Mouse (Mus musculus): ENCODE measurements around the gene 1700020N01Rik. TPM values are rescaled to one million over a fixed set of nuclear protein-coding genes. Genes with fewer than 3 reads are reported as not detected.

Gene 1700020N01Rik
- total RNA-seq, 2 experiments from 2014 or later, result not detected

DNA sequence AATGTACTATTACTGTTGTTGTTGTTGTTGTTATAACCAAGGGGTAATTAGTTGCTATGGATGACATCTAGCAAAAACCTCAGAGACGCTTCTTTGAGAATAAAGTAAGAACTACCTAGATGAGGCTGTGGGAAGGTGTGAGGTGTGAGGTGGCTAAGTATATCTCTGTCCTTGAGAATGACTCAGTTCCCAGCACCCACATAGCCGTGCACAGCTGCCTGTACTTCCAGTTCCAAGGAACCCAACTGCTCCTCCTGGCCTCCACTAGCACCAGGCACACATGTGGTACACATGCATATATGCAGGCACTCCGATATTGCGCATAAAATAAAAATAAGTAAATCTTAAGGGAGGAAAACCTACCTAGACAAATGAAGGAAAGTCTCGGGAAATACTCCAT lies 28.8 kb upstream of the 1700020N01Rik start:
- intact Hi-C loops (cut with DNase I), result loop anchor here (5.0 kb wide), 2 partner anchors 37 to 82 kb away; no protein-coding TSS in a partner anchor
- Histone ChIP-seq H3K4me3 (no peak overlapping the region), H3K27ac (peak overlapping the region; percentile 19; the same call in 1 of the 2 replicates)
- no peak for DNase-seq (ENCODE audit: extremely low spot score in 1 of 2, low spot score in 2 of 2)
- no peak for TF ChIP-seq CTCF (IDR thresholded peaks at IDR 0.05)

DNA sequence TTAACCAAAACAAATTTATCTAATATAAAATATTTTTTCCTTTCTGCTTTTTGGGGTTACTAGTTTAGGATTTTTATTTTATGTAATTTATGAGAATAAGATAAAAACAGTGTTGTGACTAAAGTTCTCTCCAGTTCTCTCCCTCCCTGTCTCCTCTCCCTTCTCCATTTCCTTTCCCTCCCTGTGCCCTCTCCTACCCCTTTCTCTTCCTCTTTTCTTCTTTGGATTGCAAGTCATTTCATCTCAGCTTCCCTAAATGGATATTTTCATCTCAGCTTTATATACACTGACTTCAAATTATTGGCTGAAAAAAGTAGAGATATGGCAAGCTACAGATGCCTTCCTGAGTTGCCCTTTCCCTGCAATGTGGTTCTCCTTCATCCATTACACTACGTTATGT lies 26.9 kb upstream of the 1700020N01Rik start:
- TF ChIP-seq CTCF (IDR thresholded peaks at IDR 0.05), result no peak
- Histone ChIP-seq H3K4me3 (no peak overlapping the region), H3K27ac (no peak overlapping the region; the same call in 1 of the 2 replicates)
- intact Hi-C loops (cut with DNase I), result no loop called here
- no peak for DNase-seq (ENCODE audit: extremely low spot score in 1 of 2, low spot score in 2 of 2)

DNA sequence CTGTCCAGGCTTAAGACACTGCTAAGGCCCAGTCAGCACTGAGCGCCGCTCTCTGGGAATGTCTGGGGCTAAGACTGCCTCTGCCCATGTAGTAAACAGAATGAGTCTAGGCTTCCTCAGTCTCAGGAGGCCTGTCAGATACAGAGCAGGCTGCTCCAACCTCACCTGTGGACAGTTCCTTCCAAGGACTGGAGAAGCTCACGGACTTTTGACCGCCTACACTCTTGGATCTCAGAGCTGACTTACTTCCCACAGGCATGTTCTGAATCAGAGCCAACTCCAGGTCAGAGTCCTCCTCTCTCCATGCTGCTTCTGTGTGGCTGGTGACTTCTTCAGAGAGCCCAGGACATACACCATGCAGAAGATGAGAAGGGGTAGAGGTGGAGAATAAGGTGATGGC lies 21.3 kb upstream of the 1700020N01Rik start:
- Histone ChIP-seq H3K27ac (no peak overlapping the region), H3K4me3 (no peak overlapping the region)
- intact Hi-C loops (cut with DNase I), result no loop called here
- TF ChIP-seq CTCF (IDR thresholded peaks at IDR 0.05), result no peak
- DNase-seq (ENCODE audit: extremely low spot score in 1 of 2, low spot score in 2 of 2), result no peak

DNA sequence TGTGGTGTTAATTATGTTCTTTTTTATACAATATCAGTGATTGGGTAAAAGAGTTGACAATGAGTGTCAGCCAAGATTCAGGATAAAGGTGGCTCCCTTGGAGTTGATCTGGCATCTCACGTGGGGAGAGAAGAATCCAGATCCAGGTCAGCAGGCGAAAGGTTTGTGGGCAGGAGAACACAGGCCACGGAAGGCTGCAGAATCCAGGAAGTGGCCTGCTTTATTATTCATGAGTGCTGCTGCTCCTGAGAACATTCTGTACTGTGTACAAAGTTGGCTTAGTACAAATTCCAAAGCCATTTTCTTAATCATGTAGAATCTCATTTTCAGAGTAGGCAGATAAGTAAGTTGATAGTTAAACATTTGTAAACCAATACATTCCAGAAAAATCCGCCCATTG lies 19.2 kb upstream of the 1700020N01Rik start:
- no peak for DNase-seq (ENCODE audit: extremely low spot score in 1 of 2, low spot score in 2 of 2)
- intact Hi-C loops (cut with DNase I), result no loop called here
- Histone ChIP-seq H3K4me3 (no peak overlapping the region), H3K27ac (no peak overlapping the region)
- no peak for TF ChIP-seq CTCF (IDR thresholded peaks at IDR 0.05)

DNA sequence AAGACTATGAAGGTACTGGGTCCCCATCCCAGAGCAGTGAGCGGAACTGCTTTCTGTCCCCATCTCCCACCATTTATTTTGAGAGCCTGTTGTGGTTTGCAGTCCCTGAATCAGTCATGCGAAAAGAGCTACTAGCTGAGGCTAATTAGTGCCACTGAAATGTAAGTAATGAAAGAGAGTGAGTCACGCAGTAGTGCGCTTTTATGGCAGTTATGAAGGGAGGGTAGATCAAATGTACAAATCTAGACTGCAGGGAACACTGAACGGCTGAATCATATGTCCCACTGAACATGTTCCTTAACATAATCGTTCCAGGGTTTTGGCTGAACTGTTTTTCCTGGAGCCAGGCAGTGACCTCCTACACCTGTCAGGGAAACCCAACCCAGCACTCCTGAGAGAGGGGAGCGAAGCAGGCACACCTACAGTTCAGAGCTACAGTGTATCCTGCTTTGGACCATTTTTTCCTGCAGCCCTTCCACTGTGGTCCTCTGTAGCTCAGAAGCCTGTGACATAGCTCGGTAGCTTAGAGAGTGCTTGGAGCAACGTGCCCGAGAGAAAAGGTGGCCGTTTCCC lies 17.1 kb upstream of the 1700020N01Rik start:
- Histone ChIP-seq H3K27ac (no peak overlapping the region), H3K4me3 (no peak overlapping the region)
- TF ChIP-seq CTCF (IDR thresholded peaks at IDR 0.05), result no peak
- intact Hi-C loops (cut with DNase I), result no loop called here
- DNase-seq (ENCODE audit: extremely low spot score in 1 of 2, low spot score in 2 of 2), result no peak

DNA sequence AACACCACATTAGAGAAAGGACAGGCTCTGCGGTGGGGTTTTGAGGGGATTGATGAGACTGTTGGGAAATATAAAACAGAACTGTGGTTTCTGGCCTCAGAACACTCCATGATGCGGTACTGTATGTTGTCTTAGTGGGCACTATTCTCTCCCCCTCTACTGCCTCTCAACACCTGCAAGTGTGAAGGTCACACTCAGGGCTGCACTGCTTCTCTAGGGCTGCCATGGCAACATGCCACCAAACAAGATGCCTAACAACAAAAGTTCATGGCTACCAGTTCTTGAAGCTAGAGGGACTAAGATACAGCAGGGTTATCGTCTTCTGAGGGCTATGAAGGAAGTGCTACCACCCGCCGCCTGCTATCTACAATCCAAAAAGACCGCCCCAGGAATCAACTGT lies 15.1 kb upstream of the 1700020N01Rik start:
- TF ChIP-seq CTCF (IDR thresholded peaks at IDR 0.05), result no peak
- Histone ChIP-seq H3K4me3 (no peak overlapping the region), H3K27ac (no peak overlapping the region)
- DNase-seq (ENCODE audit: extremely low spot score in 1 of 2, low spot score in 2 of 2), result no peak
- intact Hi-C loops (cut with DNase I), result no loop called here

DNA sequence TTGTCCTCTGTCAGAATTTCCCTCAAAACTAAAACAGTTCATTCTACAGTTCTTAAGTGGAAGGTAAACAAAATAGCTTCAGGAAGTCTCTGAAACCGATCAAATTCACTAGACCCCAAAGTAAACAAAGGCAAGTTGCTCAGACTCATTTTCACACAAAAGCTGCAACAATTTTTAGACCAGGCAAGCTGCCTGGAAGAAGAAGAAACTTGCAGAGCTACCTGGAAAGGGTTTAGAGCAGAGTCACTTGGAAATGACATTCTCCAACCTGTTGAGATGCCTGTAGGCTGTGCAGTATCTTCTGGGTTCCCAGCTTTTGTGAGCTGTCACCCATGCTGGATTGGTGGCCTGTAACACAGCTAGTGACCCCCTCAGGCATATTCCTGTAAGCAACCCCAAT lies 11.4 kb upstream of the 1700020N01Rik start:
- no peak for TF ChIP-seq CTCF (IDR thresholded peaks at IDR 0.05)
- no peak overlapping the region for H3K27ac ChIP-seq
- DNase-seq (ENCODE audit: extremely low spot score in 1 of 2, low spot score in 2 of 2), result no peak
- intact Hi-C loops (cut with DNase I), result no loop called here
- H3K4me3 ChIP-seq, result no peak overlapping the region

DNA sequence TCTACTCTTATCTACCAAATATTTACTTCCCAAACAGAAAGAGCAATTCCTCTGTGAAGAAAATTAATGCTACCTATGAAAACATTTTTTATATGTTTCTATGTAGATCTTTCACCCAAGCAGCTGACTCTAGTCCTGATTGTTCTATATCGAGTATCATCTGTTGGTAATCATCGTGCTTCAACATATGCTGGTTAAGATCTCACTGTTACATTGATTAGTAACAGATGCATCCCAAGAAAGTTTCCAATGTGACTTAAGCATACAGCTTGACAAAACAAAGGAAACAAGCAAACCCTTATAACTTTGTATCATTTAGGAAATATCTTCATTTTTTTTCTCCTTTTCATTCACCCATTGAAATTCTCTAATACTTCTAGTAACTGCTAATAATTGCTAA lies 5.9 kb upstream of the 1700020N01Rik start:
- no peak overlapping the region for H3K27ac ChIP-seq
- H3K4me3 ChIP-seq, result no peak overlapping the region
- no peak for DNase-seq (ENCODE audit: extremely low spot score in 1 of 2, low spot score in 2 of 2)
- TF ChIP-seq CTCF (IDR thresholded peaks at IDR 0.05), result no peak
- intact Hi-C loops (cut with DNase I), result no loop called here

DNA sequence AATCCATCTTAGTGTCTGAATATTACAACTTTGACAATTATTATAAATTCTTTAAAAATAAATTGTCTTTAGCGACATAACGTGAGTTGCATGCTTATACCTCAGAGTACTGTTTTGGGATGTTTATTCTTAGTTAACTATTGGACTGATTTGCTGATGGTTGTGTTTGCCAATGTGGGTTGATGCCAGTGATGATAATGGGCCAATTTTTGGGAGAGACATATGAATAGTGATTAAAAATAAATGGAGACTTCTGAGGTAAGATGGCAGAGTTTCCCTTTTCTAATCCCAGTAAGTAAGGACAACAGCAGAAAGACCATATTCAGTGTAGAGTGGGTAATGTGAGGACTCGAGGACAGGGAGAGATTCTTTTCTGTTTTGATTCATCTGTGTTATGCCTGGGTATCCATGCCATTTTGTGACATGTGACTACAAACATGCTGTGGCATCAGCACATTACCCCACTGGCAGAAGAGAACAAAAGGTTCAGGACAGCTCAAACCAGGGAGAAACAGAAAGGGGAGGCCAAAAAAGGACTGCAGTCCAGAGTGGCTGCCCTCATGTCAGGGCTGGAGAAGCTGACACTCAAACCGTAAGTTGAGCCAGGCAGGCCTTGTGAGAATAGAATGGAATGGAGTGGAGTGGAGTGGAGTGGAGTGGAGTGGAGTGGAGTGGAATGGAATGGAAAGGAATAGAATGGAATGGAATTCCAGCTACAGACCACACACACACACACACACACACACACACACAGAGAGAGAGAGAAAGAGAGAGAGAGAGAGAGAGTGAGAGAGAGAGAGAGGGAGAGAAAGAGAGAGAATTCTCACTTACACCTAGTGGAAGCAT lies 4.7 kb upstream of the 1700020N01Rik start:
- no peak overlapping the region for H3K27ac ChIP-seq
- DNase-seq (ENCODE audit: extremely low spot score in 1 of 2, low spot score in 2 of 2), result no peak
- TF ChIP-seq CTCF (IDR thresholded peaks at IDR 0.05), result no peak
- H3K4me3 ChIP-seq, result no peak overlapping the region
- intact Hi-C loops (cut with DNase I), result no loop called here

DNA sequence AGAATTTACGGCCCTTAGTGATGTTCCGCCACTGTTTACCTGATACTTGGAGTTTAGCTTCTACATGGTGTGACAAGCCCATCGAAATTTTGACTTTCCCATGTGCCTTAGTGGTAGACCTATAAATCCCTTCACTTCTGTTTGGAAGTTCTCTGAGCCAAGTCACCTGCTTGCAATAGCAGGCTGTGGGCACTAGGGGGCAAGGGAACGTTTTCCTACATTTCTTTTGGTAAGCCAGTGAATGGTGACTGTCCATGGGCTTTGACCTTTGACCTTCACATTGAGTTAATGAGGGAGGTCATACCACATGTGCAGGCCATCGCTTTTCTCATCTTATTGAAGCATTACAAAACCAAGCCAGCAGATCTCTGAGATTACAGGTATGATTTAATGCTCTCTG lies 8.0 kb downstream of the 1700020N01Rik start:
- intact Hi-C loops (cut with DNase I), result loop anchor here (2.0 to 5.0 kb wide), 4 partner anchors 106 to 394 kb away; partner anchors contain the start of gene Sgk1
- H3K27ac ChIP-seq, result no peak overlapping the region
- peak; percentile 54 to 57 for DNase-seq (ENCODE audit: extremely low spot score in 1 of 2, low spot score in 2 of 2)
- peak; percentile 88 for TF ChIP-seq CTCF (IDR thresholded peaks at IDR 0.05)
- no peak overlapping the region for H3K4me3 ChIP-seq

DNA sequence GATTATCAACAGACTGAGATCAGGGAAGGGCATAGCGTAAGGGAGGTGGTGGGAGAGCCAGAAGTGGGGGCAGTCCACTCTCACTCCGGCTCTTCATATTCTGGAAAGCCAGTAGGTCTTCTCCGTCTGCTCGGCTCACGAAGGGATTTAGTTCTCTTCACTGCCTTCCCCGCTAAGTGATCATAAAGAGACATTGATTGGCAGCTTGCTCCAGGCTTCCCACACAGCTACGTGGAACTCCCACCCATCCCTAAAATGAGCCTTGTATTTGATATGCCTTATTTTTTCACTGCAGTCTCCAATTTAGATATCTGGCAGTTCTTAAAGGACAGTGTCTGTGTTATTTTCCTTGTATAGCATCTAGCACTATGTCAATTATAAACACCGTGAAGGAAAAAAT lies 11.5 kb downstream of the 1700020N01Rik start:
- no peak for DNase-seq (ENCODE audit: extremely low spot score in 1 of 2, low spot score in 2 of 2)
- intact Hi-C loops (cut with DNase I), result loop anchor here (5.0 kb wide), 3 partner anchors 103 to 278 kb away; partner anchors contain the start of gene Sgk1

DNA sequence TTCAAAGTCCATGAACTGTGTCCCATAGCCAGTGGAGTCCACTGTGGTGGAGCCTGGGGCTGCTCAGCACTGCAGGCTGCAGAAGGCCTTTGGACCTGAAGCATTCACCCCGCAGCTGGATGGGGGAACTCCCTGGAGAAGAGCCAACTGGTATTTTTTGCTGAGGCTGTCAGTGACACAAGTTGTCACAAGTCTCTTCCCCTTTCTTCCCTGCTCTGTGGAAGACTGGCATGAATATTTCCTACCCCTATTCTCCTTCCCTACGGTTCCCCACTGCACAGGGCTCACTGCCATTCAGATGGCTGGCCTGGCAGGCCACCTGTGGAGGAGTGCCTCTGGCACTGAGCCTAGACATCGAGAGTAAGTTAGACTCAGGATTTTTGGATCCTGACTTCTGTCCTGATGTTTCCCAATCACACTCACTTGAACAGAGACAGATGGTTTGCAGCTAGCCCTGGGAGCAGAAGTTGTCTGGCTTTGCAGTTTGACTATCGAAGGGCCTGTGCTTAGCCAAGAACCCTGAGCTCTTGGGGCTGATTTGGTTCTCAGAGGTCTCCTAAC lies 12.1 kb downstream of the 1700020N01Rik start:
- Histone ChIP-seq H3K4me3 (no peak overlapping the region), H3K27ac (peak overlapping the region; percentile 80)
- DNase-seq (ENCODE audit: extremely low spot score in 1 of 2, low spot score in 2 of 2), result peak; percentile 22 to 32
- intact Hi-C loops (cut with DNase I), result loop anchor here (1.0 kb wide), 1 partner anchor 54 kb away; no protein-coding TSS in a partner anchor
- no peak for TF ChIP-seq CTCF (IDR thresholded peaks at IDR 0.05)

More for the DNA sequence above, 11.5 kb downstream of the 1700020N01Rik start:
- peak overlapping the region; percentile 80 for H3K27ac ChIP-seq
- TF ChIP-seq CTCF (IDR thresholded peaks at IDR 0.05), result no peak
- H3K4me3 ChIP-seq, result no peak overlapping the region
